Mouse (Mus musculus) v-Abl transformed pro-B cells (cell line): ENCODE measurements at regions not wholly inside any gene's neighbourhood (a gene's known extent, or its start where the extent isn't known, plus 50 kb on each side); places are given as distances from the start of the nearest gene placed in this dataset.

Source experiments
- in situ Hi-C, 2 experiments: fragments of 400-800 bp; cut with MboI; formaldehyde crosslinking; loops; one replicate each; pipeline ENCODE4 v1.15.1; 2025; ENCODE audit not compliant: unreplicated experiment in 2 of 2

GRCm38 (mm10) chr12:90664436-90664835 lies 73.8 kb downstream of the Dio2 start:
- in situ Hi-C loops = no loop called here

DNA sequence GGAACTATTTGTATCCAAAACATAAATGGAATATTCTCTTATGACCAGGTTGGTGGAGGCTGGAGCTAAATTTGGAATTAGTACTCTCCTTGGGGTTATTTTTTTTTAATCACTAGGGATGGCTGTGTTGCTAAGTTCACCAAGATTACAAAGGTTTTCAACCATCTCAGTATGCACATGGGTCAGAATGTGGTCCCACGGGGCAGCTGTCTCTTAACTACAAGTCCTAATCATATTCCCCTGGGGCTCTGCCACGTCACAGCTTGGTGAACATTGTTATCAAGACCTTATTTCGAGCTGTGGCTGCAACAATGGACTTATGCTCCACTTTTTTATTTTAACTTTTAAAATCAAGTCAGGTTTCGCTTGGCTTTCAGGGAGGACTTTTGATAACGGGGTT lies 92.8 kb downstream of the Dio2 start:
- in situ Hi-C loops = loop anchor here (10.0 kb wide), 2 partner anchors 79 to 89 kb away; partner anchors contain the start of gene Dio2 (in 1 of the 2)

DNA sequence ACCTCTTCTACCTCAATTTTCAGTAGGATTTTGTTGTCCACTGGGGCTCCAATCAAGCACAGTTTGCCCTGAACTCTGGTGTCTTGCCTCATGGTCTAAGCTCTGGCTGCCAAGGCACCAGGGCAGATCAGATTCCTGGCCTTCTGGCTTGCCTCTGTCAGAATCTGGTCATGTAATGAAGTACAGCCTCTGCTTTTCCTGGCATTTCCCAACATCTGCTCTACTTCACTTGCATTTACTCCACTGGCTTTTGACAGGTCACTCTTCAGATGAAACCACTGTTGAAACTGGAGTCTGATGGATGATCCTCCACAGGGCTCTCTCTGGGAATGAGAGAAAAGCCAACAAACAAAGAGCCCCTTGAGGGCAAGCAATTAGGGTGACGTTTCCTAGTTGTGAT lies 94.3 kb downstream of the Dio2 start:
- in situ Hi-C loops = loop anchor here (10.0 kb wide), 2 partner anchors 81 to 91 kb away; partner anchors contain the start of gene Dio2 (in 1 of the 2)

GRCm38 (mm10) chr12:90624856-90625255 lies 113.4 kb downstream of the Dio2 start:
- in situ Hi-C loops = no loop called here

GRCm38 (mm10) chr12:90623426-90623825 lies 114.8 kb downstream of the Dio2 start:
- in situ Hi-C loops = no loop called here

GRCm38 (mm10) chr12:90608810-90609209 lies 129.4 kb downstream of the Dio2 start:
- in situ Hi-C loops = no loop called here

- in situ Hi-C loops = no loop called here
These were observed 130.3 kb downstream of the Dio2 start for GRCm38 (mm10) chr12:90607894-90608293.

GRCm38 (mm10) chr12:90580006-90580405 lies 158.2 kb downstream of the Dio2 start:
- in situ Hi-C loops = no loop called here

DNA sequence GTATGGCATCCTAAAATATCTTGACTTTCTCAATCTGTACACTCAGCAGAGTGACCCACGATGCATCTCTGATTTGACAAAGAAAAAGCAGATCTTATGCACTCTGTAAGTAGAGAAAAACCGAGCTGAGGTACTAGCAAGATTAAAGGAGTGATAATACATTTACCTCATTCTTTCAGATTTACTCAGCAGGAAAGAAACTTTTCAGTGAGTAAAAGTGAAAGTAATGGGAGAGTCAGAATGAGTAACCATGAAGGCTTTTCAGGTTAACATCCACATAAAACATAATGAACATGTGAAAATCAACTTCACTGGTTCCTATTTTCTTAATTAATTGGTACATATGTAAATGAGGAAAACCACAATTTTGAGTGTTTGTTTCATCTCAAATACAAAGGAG lies 162.1 kb downstream of the Dio2 start:
- in situ Hi-C loops = loop anchor here in 1 of 2 experiments (10.0 kb wide), 1 partner anchor 329 kb away; no protein-coding TSS in a partner anchor

GRCm38 (mm10) chr12:90571907-90572306 lies 166.3 kb downstream of the Dio2 start:
- in situ Hi-C loops = loop anchor here in 1 of 2 experiments (5.0 to 10.0 kb wide), 2 partner anchors 155 to 333 kb away; no protein-coding TSS in a partner anchor

DNA sequence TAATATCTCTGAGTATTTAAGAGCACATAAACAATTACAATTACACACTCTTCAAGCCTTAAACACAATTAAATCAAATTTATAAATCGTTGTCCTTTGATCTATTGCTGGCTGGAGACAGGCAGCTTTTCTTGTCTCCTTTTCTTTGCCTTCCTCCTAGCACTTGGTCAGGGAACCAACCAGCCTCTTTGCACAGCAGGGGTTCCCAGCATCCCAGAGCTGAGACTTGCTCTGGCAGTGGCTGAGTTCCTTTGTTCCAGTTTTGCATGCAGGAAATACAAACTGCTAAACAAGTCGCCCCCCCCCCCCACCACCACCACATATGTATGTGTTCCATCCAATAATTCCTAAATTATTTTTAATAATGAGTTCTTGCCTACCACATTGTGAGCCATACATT lies 166.7 kb downstream of the Dio2 start:
- in situ Hi-C loops = loop anchor here in 1 of 2 experiments (5.0 to 10.0 kb wide), 2 partner anchors 156 to 333 kb away; no protein-coding TSS in a partner anchor

- in situ Hi-C loops = loop anchor here (5.0 to 10.0 kb wide), 3 partner anchors 168 to 1052 kb away; partner anchors contain the start of gene Dio2 (in 1 of the 2)
These were observed 171.9 kb downstream of the Dio2 start for GRCm38 (mm10) chr12:90566349-90566748.

DNA sequence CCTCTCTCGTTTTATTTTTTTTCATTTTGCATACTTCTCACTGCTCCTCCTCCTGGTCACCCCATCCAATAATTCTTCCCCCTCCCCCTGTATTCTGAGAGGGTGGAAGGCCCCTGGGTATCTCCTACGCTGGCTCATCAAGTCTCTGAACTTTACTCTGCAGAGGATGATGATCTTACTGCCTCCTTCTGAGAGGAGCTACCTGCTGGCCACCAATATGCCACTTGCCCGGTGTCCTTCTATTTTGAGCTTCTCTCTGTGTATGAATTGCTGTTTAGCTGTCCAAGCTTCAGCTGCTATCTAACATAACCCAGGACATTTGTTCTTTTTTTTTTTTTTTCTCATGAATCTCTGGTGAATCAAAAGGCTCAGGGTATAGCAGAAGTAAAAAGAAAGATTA lies 173.2 kb downstream of the Dio2 start:
- in situ Hi-C loops = loop anchor here (5.0 to 10.0 kb wide), 3 partner anchors 170 to 1050 kb away; partner anchors contain the start of gene Dio2 (in 1 of the 2)

GRCm38 (mm10) chr12:90564594-90564993 lies 173.6 kb downstream of the Dio2 start:
- in situ Hi-C loops = loop anchor here (10.0 kb wide), 2 partner anchors 170 to 1050 kb away; partner anchors contain the start of gene Dio2 (in 1 of the 2)

GRCm38 (mm10) chr12:90542361-90542760 lies 195.9 kb downstream of the Dio2 start:
- in situ Hi-C loops = no loop called here
